Mouse (Mus musculus) forebrain, embryonic 11.5 days (tissue): Measurements from ENCODE around the gene Nupl1. TPM values are rescaled to one million over a fixed set of nuclear protein-coding genes. Genes with fewer than 3 reads are reported as not detected.

Experiments
- ATAC-seq: fragments of 200-750 bp; cut with Nextera tagmentation; replicated peaks from 2 replicates; pipeline ENCODE4 v1.8.0; 2017; ENCODE audit warnings: moderate TSS enrichment; ENCODE audit not compliant: low FRiP score
- DNase-seq: peaks from one replicate; pipeline ENCODE4 v3.0.0-alpha.2; 2017; ENCODE audit warnings: low spot score
- H3K27ac ChIP-seq: fragments of 300-500 bp; sonication (generic); 2 replicates; pipeline ENCODE4 v1.5.1; 2014; ENCODE audit warnings: low read depth, low read length
- H3K27me3 ChIP-seq: fragments of 300-500 bp; sonication (generic); 2 replicates; pipeline ENCODE4 v1.6.1; 2014; ENCODE audit warnings: mild to moderate bottlenecking, low read length, mixed read lengths; ENCODE audit not compliant: control insufficient read depth, insufficient read depth
- H3K36me3 ChIP-seq: fragments of 300-500 bp; sonication (generic); 2 replicates; pipeline ENCODE4 v1.6.1; 2014; ENCODE audit warnings: mild to moderate bottlenecking, low read length, moderate library complexity, mixed read lengths; ENCODE audit not compliant: control insufficient read depth, insufficient read depth
- H3K4me1 ChIP-seq: fragments of 300-500 bp; sonication (generic); replicated peaks from 2 replicates; pipeline ENCODE4 v1.6.1; 2014; ENCODE audit warnings: low read length, mixed read lengths; ENCODE audit not compliant: control insufficient read depth, insufficient read depth
- H3K4me2 ChIP-seq: fragments of 300-500 bp; sonication (generic); 2 replicates; pipeline ENCODE4 v1.6.1; 2014; ENCODE audit warnings: low read depth, mild to moderate bottlenecking, low read length, moderate library complexity, mixed read lengths; ENCODE audit not compliant: severe bottlenecking
- H3K4me3 ChIP-seq: fragments of 300-500 bp; sonication (generic); 2 replicates; pipeline ENCODE4 v1.5.1; 2014; ENCODE audit warnings: low read depth, low read length
- H3K9ac ChIP-seq: fragments of 300-500 bp; sonication (generic); 2 replicates; pipeline ENCODE4 v1.6.1; 2014; ENCODE audit warnings: low read length
- H3K9me3 ChIP-seq: fragments of 300-500 bp; sonication (generic); 2 replicates; pipeline ENCODE4 v1.6.1; 2016; ENCODE audit warnings: low read length, mixed read lengths; ENCODE audit not compliant: control insufficient read depth
- WGBS: fragments of 180-500 bp; shearing (Covaris S2); extraction: QIAGEN DNeasy Blood & Tissue Kit; methylation state at CpG from one replicate; pipeline ENCODE4 v1.1.7; 2014; 5-methylcytosine and 5-hydroxymethylcytosine counted together
- polyA plus RNA-seq: library from polyadenylated mRNA; unstranded; fragments of >200 nt; fragmentation: Nextera tagmentation; extraction: Ambion mirVana; gene quantifications from 2 replicates; pipeline ENCODE4 v1.2.1, GENCODE M21; 2014

Gene Nupl1
- polyA plus RNA-seq, 1 experiment from 2014 or later = not detected

- H3K4me1 ChIP-seq = peaks cover 7% of the 10 kb centered on the region; the same call in 1 of the 2 replicates
- no peak overlapping the region for H3K9ac ChIP-seq
- 44% methylated on average over 2 of the region's 2 CpGs for WGBS
- H3K27ac ChIP-seq = no peak overlapping the region
- no peaks in the 10 kb centered on the region for H3K36me3 ChIP-seq
- ATAC-seq = no peak
- DNase-seq = no peak
- H3K27me3 ChIP-seq = peaks cover 19% of the 10 kb centered on the region
- no peak overlapping the region for H3K4me3 ChIP-seq
- no peak overlapping the region for H3K4me2 ChIP-seq
- no peaks in the 10 kb centered on the region for H3K9me3 ChIP-seq
Observed at GRCm38 (mm10) chr14:60178571-60178955, 72.7 kb downstream of the Nupl1 start.

GRCm38 (mm10) chr14:60177614-60178570 is 73.3 kb downstream of the Nupl1 start:
- Histone ChIP-seq H3K27me3 (peaks cover 19% of the 10 kb centered on the region), H3K27ac (no peak overlapping the region), H3K4me2 (peak overlapping the region; percentile 99), H3K4me3 (peak overlapping the region; percentile 70), H3K9me3 (no peaks in the 10 kb centered on the region), H3K36me3 (no peaks in the 10 kb centered on the region), H3K4me1 (peaks cover 7% of the 10 kb centered on the region; the same call in 1 of the 2 replicates), H3K9ac (peak overlapping the region; percentile 68)
- 22% methylated on average over 31 of the region's 37 CpGs for WGBS
- ATAC-seq (peak; percentile 66), DNase-seq (peak; percentile 61)

- H3K4me2 ChIP-seq = peak overlapping the region; percentile 99
- ATAC-seq = peak; percentile 73
- no peak overlapping the region for H3K27ac ChIP-seq
- DNase-seq = peak; percentile 69
- H3K4me3 ChIP-seq = peak overlapping the region; percentile 70
- peaks cover 19% of the 10 kb centered on the region for H3K27me3 ChIP-seq
- H3K4me1 ChIP-seq = peaks cover 7% of the 10 kb centered on the region; the same call in 1 of the 2 replicates
- H3K9me3 ChIP-seq = no peaks in the 10 kb centered on the region
- WGBS = under 1% methylated on average over 81 of the region's 84 CpGs
- H3K9ac ChIP-seq = peak overlapping the region; percentile 68
- H3K36me3 ChIP-seq = no peaks in the 10 kb centered on the region
Observed at GRCm38 (mm10) chr14:60176891-60177613, 74.2 kb downstream of the Nupl1 start.

GRCm38 (mm10) chr14:60176469-60176890 is 74.8 kb downstream of the Nupl1 start:
- DNase-seq = peak; percentile 51
- Histone ChIP-seq H3K4me2 (peak overlapping the region; percentile 99), H3K9ac (peak overlapping the region; percentile 68), H3K27ac (no peak overlapping the region), H3K36me3 (no peaks in the 10 kb centered on the region), H3K4me1 (peaks cover 7% of the 10 kb centered on the region; the same call in 1 of the 2 replicates), H3K9me3 (no peaks in the 10 kb centered on the region), H3K4me3 (peak overlapping the region; percentile 70), H3K27me3 (peaks cover 19% of the 10 kb centered on the region)
- WGBS = 30% methylated on average over 9 of the region's 9 CpGs
- no peak; the same call in 1 of the 2 replicates for ATAC-seq

GRCm38 (mm10) chr14:60172286-60173055 is 78.8 kb downstream of the Nupl1 start:
- peaks cover 4% of the 10 kb centered on the region; the same call in 1 of the 2 replicates for H3K4me1 ChIP-seq
- ATAC-seq (no peak), DNase-seq (no peak)
- no peaks in the 10 kb centered on the region for H3K36me3 ChIP-seq
- peaks cover 12% of the 10 kb centered on the region for H3K27me3 ChIP-seq
- no peak overlapping the region for H3K4me2 ChIP-seq
- 66% methylated on average over 12 of the region's 12 CpGs for WGBS
- no peak overlapping the region for H3K9ac ChIP-seq
- H3K4me3 ChIP-seq = no peak overlapping the region
- no peaks in the 10 kb centered on the region for H3K9me3 ChIP-seq
- no peak overlapping the region for H3K27ac ChIP-seq

GRCm38 (mm10) chr14:60170845-60171610 is 80.2 kb downstream of the Nupl1 start:
- H3K4me2 ChIP-seq = no peak overlapping the region
- 89% methylated on average over 16 of the region's 16 CpGs for WGBS
- no peaks in the 10 kb centered on the region for H3K4me1 ChIP-seq
- H3K27ac ChIP-seq = no peak overlapping the region
- DNase-seq (no peak), ATAC-seq (no peak)
- no peaks in the 10 kb centered on the region for H3K9me3 ChIP-seq
- H3K4me3 ChIP-seq = no peak overlapping the region
- H3K9ac ChIP-seq = no peak overlapping the region
- H3K27me3 ChIP-seq = peaks cover 2% of the 10 kb centered on the region
- no peaks in the 10 kb centered on the region for H3K36me3 ChIP-seq

- WGBS = 88% methylated on average over 3 of the region's 3 CpGs
- no peak overlapping the region for H3K27ac ChIP-seq
- DNase-seq = no peak
- no peaks in the 10 kb centered on the region for H3K4me1 ChIP-seq
- no peak overlapping the region for H3K4me2 ChIP-seq
- no peaks in the 10 kb centered on the region for H3K36me3 ChIP-seq
- H3K9me3 ChIP-seq = no peaks in the 10 kb centered on the region
- no peak overlapping the region for H3K9ac ChIP-seq
- H3K27me3 ChIP-seq = no peaks in the 10 kb centered on the region
- no peak overlapping the region for H3K4me3 ChIP-seq
- no peak for ATAC-seq
Observed at GRCm38 (mm10) chr14:60163367-60163766, 87.9 kb downstream of the Nupl1 start.
